Mouse (Mus musculus): Measurements from ENCODE around the gene Sept5. TPM values are rescaled to one million over a fixed set of nuclear protein-coding genes. Genes with fewer than 3 reads are reported as not detected.

Gene Sept5
- polyA plus RNA-seq, 1 experiment from 2014 or later = 68.4 TPM

GRCm38 (mm10) chr16:18644485-18644884, 14.7 kb upstream of the Sept5 start:
- 79% methylated on average over 4 of the region's 4 CpGs for WGBS
- Histone ChIP-seq H3K27ac (no peak overlapping the region), H3K9ac (no peak overlapping the region), H3K27me3 (no peaks in the 10 kb centered on the region), H3K4me2 (no peak overlapping the region), H3K4me3 (replicated peaks) (no peak overlapping the region), H3K9me3 (no peaks in the 10 kb centered on the region), H3K36me3 (replicated peaks) (no peaks in the 10 kb centered on the region), H3K4me1 (no peaks in the 10 kb centered on the region)
- ATAC-seq (ENCODE audit: low FRiP score) = no peak

GRCm38 (mm10) chr16:18643406-18643998, 13.7 kb upstream of the Sept5 start:
- H3K4me1 ChIP-seq = no peaks in the 10 kb centered on the region
- H3K9ac ChIP-seq = no peak overlapping the region
- no peak overlapping the region for H3K4me2 ChIP-seq
- H3K27ac ChIP-seq = no peak overlapping the region
- no peak overlapping the region for H3K4me3 ChIP-seq (replicated peaks)
- no peaks in the 10 kb centered on the region for H3K27me3 ChIP-seq
- no peak for ATAC-seq (ENCODE audit: low FRiP score)
- no peaks in the 10 kb centered on the region for H3K36me3 ChIP-seq (replicated peaks)
- 82% methylated on average over 11 of the region's 11 CpGs for WGBS
- no peaks in the 10 kb centered on the region for H3K9me3 ChIP-seq

- Histone ChIP-seq H3K4me3 (replicated peaks) (no peak overlapping the region), H3K27me3 (no peaks in the 10 kb centered on the region), H3K36me3 (replicated peaks) (no peaks in the 10 kb centered on the region), H3K4me2 (no peak overlapping the region), H3K27ac (no peak overlapping the region), H3K9me3 (no peaks in the 10 kb centered on the region), H3K4me1 (no peaks in the 10 kb centered on the region), H3K9ac (no peak overlapping the region)
- no peak for ATAC-seq (ENCODE audit: low FRiP score)
- WGBS = 86% methylated on average over 4 of the region's 4 CpGs
Observed at GRCm38 (mm10) chr16:18642897-18643296, 13.1 kb upstream of the Sept5 start.

- Histone ChIP-seq H3K4me3 (replicated peaks) (no peak overlapping the region), H3K9ac (no peak overlapping the region), H3K27me3 (no peaks in the 10 kb centered on the region), H3K36me3 (replicated peaks) (no peaks in the 10 kb centered on the region), H3K27ac (no peak overlapping the region), H3K9me3 (no peaks in the 10 kb centered on the region), H3K4me2 (no peak overlapping the region), H3K4me1 (no peaks in the 10 kb centered on the region)
- ATAC-seq (ENCODE audit: low FRiP score) = no peak
- 60% methylated on average over 7 of the region's 7 CpGs for WGBS
Observed at GRCm38 (mm10) chr16:18642291-18642690, 12.5 kb upstream of the Sept5 start.

- ATAC-seq (ENCODE audit: low FRiP score) = no peak
- H3K4me1 ChIP-seq = no peaks in the 10 kb centered on the region
- H3K9me3 ChIP-seq = no peaks in the 10 kb centered on the region
- H3K4me2 ChIP-seq = no peak overlapping the region
- H3K27me3 ChIP-seq = no peaks in the 10 kb centered on the region
- WGBS = 88% methylated on average over 1 of the region's 1 CpGs
- no peaks in the 10 kb centered on the region for H3K36me3 ChIP-seq (replicated peaks)
- H3K9ac ChIP-seq = no peak overlapping the region
- no peak overlapping the region for H3K27ac ChIP-seq
- no peak overlapping the region for H3K4me3 ChIP-seq (replicated peaks)
Observed at GRCm38 (mm10) chr16:18639382-18639929, 9.7 kb upstream of the Sept5 start.

- Histone ChIP-seq H3K27ac (no peak overlapping the region), H3K4me2 (no peak overlapping the region), H3K4me3 (replicated peaks) (no peak overlapping the region), H3K4me1 (no peaks in the 10 kb centered on the region), H3K27me3 (no peaks in the 10 kb centered on the region), H3K36me3 (replicated peaks) (no peaks in the 10 kb centered on the region), H3K9me3 (no peaks in the 10 kb centered on the region), H3K9ac (no peak overlapping the region)
- 53% methylated on average over 2 of the region's 2 CpGs for WGBS
- ATAC-seq (ENCODE audit: low FRiP score) = no peak
Observed at GRCm38 (mm10) chr16:18638396-18638795, 8.6 kb upstream of the Sept5 start.

GRCm38 (mm10) chr16:18636804-18637203, 7.0 kb upstream of the Sept5 start:
- Histone ChIP-seq H3K9ac (no peak overlapping the region), H3K4me1 (no peaks in the 10 kb centered on the region), H3K9me3 (no peaks in the 10 kb centered on the region), H3K27ac (no peak overlapping the region), H3K4me2 (no peak overlapping the region), H3K4me3 (replicated peaks) (no peak overlapping the region), H3K36me3 (replicated peaks) (no peaks in the 10 kb centered on the region), H3K27me3 (0 out of 2 replicates have a peak, but pooled peaks cover 3% of the 10 kb centered on the region)
- WGBS = 71% methylated on average over 3 of the region's 3 CpGs
- ATAC-seq (ENCODE audit: low FRiP score) = no peak

GRCm38 (mm10) chr16:18636401-18636800, 6.6 kb upstream of the Sept5 start:
- no peak for ATAC-seq (ENCODE audit: low FRiP score)
- Histone ChIP-seq H3K27me3 (0 out of 2 replicates have a peak, but pooled peaks cover 3% of the 10 kb centered on the region), H3K9ac (no peak overlapping the region), H3K4me1 (no peaks in the 10 kb centered on the region), H3K9me3 (no peaks in the 10 kb centered on the region), H3K27ac (no peak overlapping the region), H3K36me3 (replicated peaks) (no peaks in the 10 kb centered on the region), H3K4me3 (replicated peaks) (no peak overlapping the region), H3K4me2 (no peak overlapping the region)
- WGBS = 79% methylated on average over 5 of the region's 5 CpGs

- ATAC-seq (ENCODE audit: low FRiP score) = no peak
- H3K4me3 ChIP-seq (replicated peaks) = no peak overlapping the region
- no peaks in the 10 kb centered on the region for H3K36me3 ChIP-seq (replicated peaks)
- no peak overlapping the region for H3K27ac ChIP-seq
- H3K4me1 ChIP-seq = peaks cover 13% of the 10 kb centered on the region
- H3K4me2 ChIP-seq = no peak overlapping the region
- no peaks in the 10 kb centered on the region for H3K9me3 ChIP-seq
- 25% methylated on average over 1 of the region's 1 CpGs for WGBS
- no peak overlapping the region for H3K9ac ChIP-seq
- 0 out of 2 replicates have a peak, but pooled peaks cover 3% of the 10 kb centered on the region for H3K27me3 ChIP-seq
Observed at GRCm38 (mm10) chr16:18633333-18633732, 3.6 kb upstream of the Sept5 start.

GRCm38 (mm10) chr16:18632816-18633215, 3.1 kb upstream of the Sept5 start:
- Histone ChIP-seq H3K4me3 (replicated peaks) (no peak overlapping the region), H3K27me3 (peaks cover 7% of the 10 kb centered on the region), H3K36me3 (replicated peaks) (no peaks in the 10 kb centered on the region), H3K27ac (no peak overlapping the region), H3K4me1 (peaks cover 18% of the 10 kb centered on the region), H3K9ac (no peak overlapping the region), H3K4me2 (no peak overlapping the region), H3K9me3 (no peaks in the 10 kb centered on the region)
- WGBS = 68% methylated on average over 2 of the region's 2 CpGs
- no peak for ATAC-seq (ENCODE audit: low FRiP score)

- no peaks in the 10 kb centered on the region for H3K36me3 ChIP-seq (replicated peaks)
- H3K9ac ChIP-seq = no peak overlapping the region
- no peak overlapping the region for H3K4me2 ChIP-seq
- WGBS = 52% methylated on average over 3 of the region's 3 CpGs
- ATAC-seq (ENCODE audit: low FRiP score) = no peak
- H3K27me3 ChIP-seq = peaks cover 15% of the 10 kb centered on the region
- H3K4me3 ChIP-seq (replicated peaks) = no peak overlapping the region
- peaks cover 25% of the 10 kb centered on the region for H3K4me1 ChIP-seq
- no peak overlapping the region for H3K27ac ChIP-seq
- no peaks in the 10 kb centered on the region for H3K9me3 ChIP-seq
Observed at GRCm38 (mm10) chr16:18632059-18632458, 2.3 kb upstream of the Sept5 start.

- no peak overlapping the region for H3K4me3 ChIP-seq (replicated peaks)
- no peak overlapping the region for H3K27ac ChIP-seq
- H3K36me3 ChIP-seq (replicated peaks) = no peaks in the 10 kb centered on the region
- no peaks in the 10 kb centered on the region for H3K9me3 ChIP-seq
- ATAC-seq (ENCODE audit: low FRiP score) = no peak
- H3K27me3 ChIP-seq = peaks cover 24% of the 10 kb centered on the region
- H3K9ac ChIP-seq = no peak overlapping the region
- H3K4me2 ChIP-seq = no peak overlapping the region
- H3K4me1 ChIP-seq = peaks cover 35% of the 10 kb centered on the region
- WGBS = 65% methylated on average over 7 of the region's 7 CpGs
Observed at GRCm38 (mm10) chr16:18631141-18631540, 1.4 kb upstream of the Sept5 start.

GRCm38 (mm10) chr16:18630291-18630690, 537 bp upstream of the Sept5 start:
- WGBS = 58% methylated on average over 5 of the region's 5 CpGs
- H3K27ac ChIP-seq = peak overlapping the region; percentile 73; the same call in 1 of the 2 replicates
- H3K4me3 ChIP-seq (replicated peaks) = peak overlapping the region; percentile 86
- H3K9me3 ChIP-seq = no peaks in the 10 kb centered on the region
- peaks cover 32% of the 10 kb centered on the region for H3K27me3 ChIP-seq
- peak; percentile 0; the same call in 1 of the 2 replicates for ATAC-seq (ENCODE audit: low FRiP score)
- peak overlapping the region; percentile 83 for H3K9ac ChIP-seq
- H3K4me1 ChIP-seq = peaks cover 43% of the 10 kb centered on the region
- peak overlapping the region; percentile 86 for H3K4me2 ChIP-seq
- H3K36me3 ChIP-seq (replicated peaks) = peaks cover 2% of the 10 kb centered on the region; the same call in 1 of the 2 replicates
